Mouse (Mus musculus) CH12.LX (cell line): ENCODE measurements around the gene Vwa7.
"Not testable (repeated sequence)": the region's sequence is repeated elsewhere in the genome, so short reads cannot be mapped to it uniquely, and the experiment has no call there.

Experiments
- BHLHE40 ChIP-seq: IDR thresholded peaks from 2 replicates; pipeline ENCODE4 v1.6.1; 2011; ENCODE audit warnings: mild to moderate bottlenecking, low read depth, low read length, improper control_type of control experiment
- CTCF ChIP-seq, 2 experiments: IDR thresholded peaks in 1 of 2; conservative IDR thresholded peaks in 1 of 2; 2 replicates each; pipeline ENCODE4 v1.5.1; 2011 to 2012; ENCODE audit warnings: low read depth in 2 of 2, low read length in 2 of 2, improper control_type of control experiment in 1 of 2, inconsistent platforms in 1 of 2, mild to moderate bottlenecking in 1 of 2, moderate library complexity in 1 of 2
- IRF4 ChIP-seq: IDR thresholded peaks from 2 replicates; pipeline ENCODE4 v1.6.1; 2014; ENCODE audit warnings: low read depth, mild to moderate bottlenecking, inconsistent platforms, low read length, improper control_type of control experiment
- MAX ChIP-seq: IDR thresholded peaks from 2 replicates; pipeline ENCODE4 v1.6.1; 2011; ENCODE audit warnings: low read length, improper control_type of control experiment
- MXI1 ChIP-seq: IDR thresholded peaks from 2 replicates; pipeline ENCODE4 v1.6.1; 2011; ENCODE audit warnings: mild to moderate bottlenecking, low read depth, low read length, improper control_type of control experiment
- POLR2A ChIP-seq: IDR thresholded peaks from 2 replicates; pipeline ENCODE4 v1.6.1; 2011; ENCODE audit warnings: low read depth, mild to moderate bottlenecking, improper control_type of control experiment, low read length
- SIN3A ChIP-seq: IDR thresholded peaks from 2 replicates; pipeline ENCODE4 v1.6.1; 2012; ENCODE audit warnings: low read length, improper control_type of control experiment, inconsistent platforms
- SMC3 ChIP-seq: IDR thresholded peaks from 2 replicates; pipeline ENCODE4 v1.6.1; 2011; ENCODE audit warnings: low read depth, low read length, improper control_type of control experiment
- UBTF ChIP-seq: IDR thresholded peaks from 2 replicates; pipeline ENCODE4 v1.6.1; 2012; ENCODE audit warnings: low read depth, mild to moderate bottlenecking, inconsistent platforms, low read length, improper control_type of control experiment, moderate library complexity
- USF1 ChIP-seq: IDR thresholded peaks from 2 replicates; pipeline ENCODE4 v1.6.1; 2014; ENCODE audit warnings: low read depth, mild to moderate bottlenecking, inconsistent platforms, low read length, improper control_type of control experiment
- USF2 ChIP-seq: conservative IDR thresholded peaks from 2 replicates; pipeline ENCODE4 v1.6.1; 2011; ENCODE audit warnings: low read depth, low read length, improper control_type of control experiment
- ZC3H11A ChIP-seq: IDR thresholded peaks from 2 replicates; pipeline ENCODE4 v1.6.1; 2012; ENCODE audit warnings: low read depth, mild to moderate bottlenecking, inconsistent platforms, low read length, improper control_type of control experiment
- ZKSCAN1 ChIP-seq: IDR thresholded peaks from 2 replicates; pipeline ENCODE4 v1.6.1; 2012; ENCODE audit warnings: low read depth, inconsistent platforms, low read length, improper control_type of control experiment, borderline replicate concordance
- ZNF384 ChIP-seq: IDR thresholded peaks from 2 replicates; pipeline ENCODE4 v1.6.1; 2012; ENCODE audit warnings: low read depth, low read length, improper control_type of control experiment, inconsistent platforms

- TF ChIP-seq USF1; CTCF (conservative IDR thresholded peaks at IDR 0.05 in 1 of 2, IDR thresholded peaks at IDR 0.05 in 1 of 2; ENCODE audit: low read depth in 2 of 2, low read length in 2 of 2); SIN3A; ZKSCAN1; MAX; ZC3H11A; POLR2A; IRF4; MXI1; USF2; BHLHE40; SMC3; UBTF; ZNF384: not testable (repeated sequence)
These were observed 17.3 kb downstream of the Vwa7 start for GRCm38 (mm10) chr17:35033703-35034102.
